Mouse (Mus musculus): ENCODE results near the gene Epb41l5.

Gene Epb41l5

GRCm38 (mm10) chr1:119648205-119649111 is at the start of gene Epb41l5:
TSS of gene Epb41l5 (minus strand) at chr1:119649000.
- DNase-seq (ENCODE audit: low read depth, low spot score) = peak; percentile 81

- DNase-seq (ENCODE audit: low read depth, low spot score) = no peak
Measured at GRCm38 (mm10) chr1:119696860-119697259, 48.1 kb upstream of the Epb41l5 start.

GRCm38 (mm10) chr1:119685773-119686558 is 37.2 kb upstream of the Epb41l5 start:
- DNase-seq (ENCODE audit: low read depth, low spot score) = no peak

GRCm38 (mm10) chr1:119681663-119682213 is 32.9 kb upstream of the Epb41l5 start:
- DNase-seq (ENCODE audit: low read depth, low spot score) = no peak

- peak; percentile 63 for DNase-seq (ENCODE audit: low read depth, low spot score)
Measured at GRCm38 (mm10) chr1:119674984-119675383, 26.2 kb upstream of the Epb41l5 start.

- no peak for DNase-seq (ENCODE audit: low read depth, low spot score)
Measured at GRCm38 (mm10) chr1:119666904-119667303, 18.1 kb upstream of the Epb41l5 start.

GRCm38 (mm10) chr1:119654307-119654706 is 5.5 kb upstream of the Epb41l5 start:
- DNase-seq (ENCODE audit: low read depth, low spot score) = peak; percentile 31

- no peak for DNase-seq (ENCODE audit: low read depth, low spot score)
Measured at GRCm38 (mm10) chr1:119650386-119650785, 1.6 kb upstream of the Epb41l5 start.

GRCm38 (mm10) chr1:119649627-119650026 is 827 bp upstream of the Epb41l5 start:
- peak; percentile 7 for DNase-seq (ENCODE audit: low read depth, low spot score)

GRCm38 (mm10) chr1:119646356-119646755 is 2.4 kb downstream of the Epb41l5 start:
- no peak for DNase-seq (ENCODE audit: low read depth, low spot score)

GRCm38 (mm10) chr1:119642367-119642766 is 6.4 kb downstream of the Epb41l5 start:
- no peak for DNase-seq (ENCODE audit: low read depth, low spot score)

GRCm38 (mm10) chr1:119641090-119641812 is 7.5 kb downstream of the Epb41l5 start:
- DNase-seq (ENCODE audit: low read depth, low spot score) = no peak

- peak; percentile 64 for DNase-seq (ENCODE audit: low read depth, low spot score)
Measured at GRCm38 (mm10) chr1:119640006-119640405, 8.8 kb downstream of the Epb41l5 start.

GRCm38 (mm10) chr1:119637188-119638023 is 11.4 kb downstream of the Epb41l5 start:
- no peak for DNase-seq (ENCODE audit: low read depth, low spot score)

GRCm38 (mm10) chr1:119634746-119635145 is 14.1 kb downstream of the Epb41l5 start:
- DNase-seq (ENCODE audit: low read depth, low spot score) = no peak

- no peak for DNase-seq (ENCODE audit: low read depth, low spot score)
Measured at GRCm38 (mm10) chr1:119630428-119630827, 18.4 kb downstream of the Epb41l5 start.

- no peak for DNase-seq (ENCODE audit: low read depth, low spot score)
Measured at GRCm38 (mm10) chr1:119626837-119627236, 22.0 kb downstream of the Epb41l5 start.

- DNase-seq (ENCODE audit: low read depth, low spot score) = no peak
Measured at GRCm38 (mm10) chr1:119624444-119624843, 24.4 kb downstream of the Epb41l5 start.

- DNase-seq (ENCODE audit: low read depth, low spot score) = no peak
Measured at GRCm38 (mm10) chr1:119605396-119605795, 43.4 kb downstream of the Epb41l5 start.

GRCm38 (mm10) chr1:119602448-119602847 is 46.4 kb downstream of the Epb41l5 start:
- no peak for DNase-seq (ENCODE audit: low read depth, low spot score)

GRCm38 (mm10) chr1:119598855-119599254 is 49.9 kb downstream of the Epb41l5 start:
- DNase-seq (ENCODE audit: low read depth, low spot score) = no peak
